Mouse (Mus musculus): Measurements from ENCODE around the gene Fads2.

DNA sequence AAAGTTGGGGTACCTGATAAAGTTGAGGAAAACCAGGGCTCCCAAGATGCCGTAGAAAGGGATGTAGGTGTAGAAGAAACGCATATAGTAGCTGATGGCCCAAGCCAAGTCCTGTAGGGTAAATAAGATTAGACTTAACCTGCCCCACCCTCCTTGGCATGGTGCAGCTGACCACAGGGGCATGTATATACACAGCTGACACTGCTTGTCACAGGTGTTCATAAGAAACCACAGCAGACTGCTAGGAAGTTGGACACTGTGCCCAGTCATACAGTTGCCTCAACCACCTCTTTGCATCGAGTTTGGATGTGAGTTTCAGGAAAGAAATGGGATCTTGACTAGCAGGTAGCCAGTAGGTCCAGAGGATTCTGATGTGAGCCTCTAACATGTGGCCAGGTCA lies 35.0 kb downstream of the Fads2 start:
- TF ChIP-seq CTCF (conservative IDR thresholded peaks at IDR 0.05; ENCODE audit: low read length), result no peak
- TF ChIP-seq POU5F1 (IDR thresholded peaks at IDR 0.05; ENCODE audit: borderline replicate concordance, low read length), result no peak
